Mouse (Mus musculus): ENCODE results near the gene Gm44511.

- no peak for TF ChIP-seq CTCF (IDR thresholded peaks at IDR 0.05; ENCODE audit: low read depth, low read length)
- TF ChIP-seq GATA1 (IDR thresholded peaks at IDR 0.05; ENCODE audit: borderline replicate concordance, low read length): no peak
These were observed 18.5 kb upstream of the Gm44511 start for GRCm38 (mm10) chr6:128844586-128845080.
